Mouse (Mus musculus) gastrocnemius, postnatal 14 days (tissue): Measurements from ENCODE around the gene Zpbp. TPM values are rescaled to one million over a fixed set of nuclear protein-coding genes. Genes with fewer than 3 reads are reported as not detected.

Source experiments
- total RNA-seq, 2 experiments: library from RNA; stranded (reverse); gene quantifications; 2 replicates each; pipeline ENCODE4 v1.2.3; 2021

Zpbp gene
- total RNA-seq, 2 experiments from 2014 or later: 0.24 to 0.33 TPM

Other genes with a start within 250 kb of the Zpbp start
- under 1 TPM; 0.49 to 0.53 TPM for gene Spata48, start 314 bp downstream of the Zpbp start, total RNA-seq
- gene 4930512M02Rik, start 165.4 kb upstream of the Zpbp start, total RNA-seq: not detected
- gene Ikzf1, start 222.6 kb upstream of the Zpbp start, total RNA-seq: under 1 TPM; 0.42 to 0.66 TPM